Mouse (Mus musculus) liver, adult (tissue): Measurements from ENCODE around the gene Gja3.

ENCODE experiments used
- GATA4 ChIP-seq: IDR thresholded peaks from 2 replicates; pipeline ENCODE4 v1.6.1; 2014; ENCODE audit warnings: mild to moderate bottlenecking, low read length; ENCODE audit not compliant: insufficient replicate concordance

The Gja3 gene

DNA sequence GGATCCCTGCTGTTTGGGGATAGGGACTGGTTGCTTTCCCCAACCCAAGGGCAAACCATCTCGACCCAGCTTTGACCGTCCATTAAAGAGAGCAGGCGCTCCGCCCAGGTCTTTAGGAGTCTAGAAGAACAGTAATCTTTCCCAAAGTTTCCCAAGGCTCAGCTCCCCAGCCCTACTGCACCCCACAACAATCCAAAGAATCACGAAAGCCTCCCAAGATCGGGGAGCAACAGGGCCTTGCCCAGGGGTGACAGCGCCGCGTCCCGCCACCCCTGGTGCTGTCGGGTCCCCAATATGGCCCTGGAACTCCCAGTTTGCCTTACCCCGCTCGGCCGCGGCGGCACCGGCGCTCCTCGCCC is 717 bp downstream of the Gja3 start:
- TF ChIP-seq GATA4, result no peak

- TF ChIP-seq GATA4, result no peak
These were observed 5.2 kb downstream of the Gja3 start for GRCm38 (mm10) chr14:57052713-57053112.

DNA sequence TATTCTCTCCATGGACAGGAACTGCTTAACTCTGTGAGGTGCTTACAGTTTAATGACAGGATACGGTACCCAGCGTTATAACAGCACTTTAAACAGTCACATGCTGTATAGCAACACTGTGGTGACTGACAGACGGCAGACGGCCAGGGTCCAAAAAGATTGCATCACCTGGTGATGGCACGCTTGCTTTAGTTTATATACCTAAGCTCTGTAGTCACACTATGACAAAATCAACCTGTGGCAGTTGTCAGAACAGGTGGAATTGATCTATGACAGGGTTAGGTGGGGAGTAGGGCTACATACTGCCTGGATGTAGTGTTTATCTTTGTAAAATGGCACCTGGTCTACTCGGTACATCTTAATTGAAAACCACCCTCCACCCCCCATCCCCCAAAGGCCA is 14.0 kb downstream of the Gja3 start:
- no peak for TF ChIP-seq GATA4

DNA sequence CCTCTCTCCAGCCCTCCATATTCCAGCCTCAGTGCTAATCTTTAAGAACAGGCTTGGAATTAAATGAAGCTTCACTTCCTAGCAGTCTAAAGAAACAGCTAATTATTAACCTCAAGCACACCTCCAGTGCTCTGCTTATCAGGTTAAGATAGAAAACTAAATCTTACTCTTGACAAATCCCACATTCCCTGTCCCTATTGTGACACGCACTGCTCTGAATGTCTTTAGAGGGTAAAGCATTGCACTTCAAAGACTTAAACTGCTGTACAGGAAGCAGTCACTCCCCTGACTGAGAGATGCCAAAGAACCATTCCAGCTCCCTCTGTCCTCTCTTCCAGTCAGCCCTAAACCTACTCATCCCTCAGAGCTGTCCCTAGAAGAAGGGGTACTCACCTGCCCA is 16.5 kb downstream of the Gja3 start:
- no peak for TF ChIP-seq GATA4

DNA sequence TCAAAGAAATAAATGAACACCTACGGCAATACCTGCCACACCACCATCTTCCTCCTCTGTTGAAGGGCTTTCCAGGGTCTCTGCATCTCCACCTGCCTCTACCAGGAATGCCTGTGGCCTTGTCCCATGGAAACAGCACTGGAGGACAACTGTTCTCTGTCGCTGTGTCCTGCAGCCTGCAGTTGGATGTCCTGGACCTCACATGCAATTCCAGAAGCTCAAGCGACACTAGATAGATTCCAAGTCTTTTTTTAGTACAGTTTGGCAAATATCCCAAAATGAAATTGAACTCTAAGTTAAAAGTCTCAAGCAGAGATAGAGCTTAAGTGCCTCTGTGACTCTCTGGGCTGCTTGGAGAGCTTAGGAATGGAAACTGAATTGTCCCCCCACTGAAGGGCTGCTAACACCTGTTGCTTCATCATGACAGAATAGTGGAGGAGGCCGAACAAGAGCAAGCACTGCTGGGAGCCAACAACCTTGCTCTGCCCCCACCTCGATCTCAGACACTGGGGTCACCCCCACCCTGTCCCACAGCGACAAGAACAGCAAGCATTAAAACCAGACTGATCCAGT is 22.9 kb downstream of the Gja3 start:
- no peak for TF ChIP-seq GATA4

DNA sequence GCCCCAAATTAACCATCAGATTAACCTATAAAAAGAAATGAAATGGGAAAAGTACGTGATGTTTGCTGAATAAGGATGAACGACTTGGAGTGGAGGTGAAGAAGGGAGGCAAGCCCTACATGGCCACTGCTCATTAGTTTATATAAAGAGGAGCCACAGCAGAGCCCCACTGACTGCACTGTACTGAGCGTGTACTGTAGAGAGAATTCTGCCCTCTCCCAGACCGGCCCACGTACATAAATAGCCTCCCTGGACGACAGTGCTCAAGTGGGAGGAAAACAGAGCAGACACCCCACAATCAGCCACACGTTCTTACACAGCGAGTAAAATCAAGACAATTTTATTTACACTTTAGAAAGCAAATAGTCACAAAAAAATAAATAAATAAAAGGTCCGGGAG is 23.8 kb downstream of the Gja3 start:
- no peak for TF ChIP-seq GATA4

GRCm38 (mm10) chr14:57032850-57033249 is 25.1 kb downstream of the Gja3 start:
- TF ChIP-seq GATA4, result no peak

DNA sequence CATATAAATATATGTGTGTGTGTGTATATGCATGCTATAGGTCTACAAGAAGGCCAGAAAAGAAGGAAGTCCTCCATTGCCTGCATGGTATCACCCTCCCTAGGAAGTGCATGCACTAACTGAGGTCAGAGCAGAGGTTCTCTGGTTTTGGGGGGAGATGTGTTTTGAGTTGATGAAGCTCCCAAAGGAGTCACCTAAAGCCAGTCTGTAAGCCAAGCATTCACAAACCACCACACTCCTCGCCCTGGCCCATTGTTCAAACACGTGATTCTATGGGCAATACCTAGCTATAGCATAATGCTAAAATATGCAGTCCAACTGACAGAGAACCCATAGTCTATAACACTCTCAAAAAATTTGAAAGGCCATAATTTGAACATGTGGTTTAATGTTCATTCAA is 39.5 kb downstream of the Gja3 start:
- TF ChIP-seq GATA4, result no peak

- no peak for TF ChIP-seq GATA4
These were observed 69.3 kb downstream of the Gja3 start for GRCm38 (mm10) chr14:56988621-56989020.
